Mouse (Mus musculus) G1E (cell line): Measurements from ENCODE around the gene Stx18. TPM values are rescaled to one million over a fixed set of nuclear protein-coding genes. Genes with fewer than 3 reads are reported as not detected.
A peak's percentile ranks its signal among the peaks of the same experiment; 100 is the strongest.

Experiments used
- ATAC-seq: 2 replicates; pipeline ENCODE4 v1.8.0; 2016; ENCODE audit warnings: mild to moderate bottlenecking; ENCODE audit not compliant: insufficient number of reproducible peaks, poor library complexity, low FRiP score, severe bottlenecking; ENCODE audit errors: extremely low read depth
- DNase-seq: peaks from one replicate; pipeline ENCODE4 v3.0.0; 2012; ENCODE audit warnings: low spot score
- H3K27me3 ChIP-seq: 2 replicates; pipeline ENCODE4 v1.6.1; 2012; ENCODE audit warnings: mild to moderate bottlenecking, low read length, inconsistent platforms; ENCODE audit not compliant: insufficient read depth
- H3K36me3 ChIP-seq: replicated peaks from 2 replicates; pipeline ENCODE3; 2012; ENCODE audit warnings: mild to moderate bottlenecking, inconsistent platforms
- H3K4me1 ChIP-seq: 2 replicates; pipeline ENCODE4 v1.6.1; 2012; ENCODE audit warnings: low read depth, low read length, inconsistent platforms, mixed read lengths; ENCODE audit not compliant: insufficient read depth
- H3K4me3 ChIP-seq: 2 replicates; pipeline ENCODE4 v1.5.1; 2012; ENCODE audit warnings: low read depth, mild to moderate bottlenecking, inconsistent platforms, low read length, moderate library complexity, mixed read lengths
- H3K9me3 ChIP-seq: replicated peaks from 2 replicates; pipeline ENCODE4 v1.6.1; 2012; ENCODE audit warnings: inconsistent platforms
- CTCF ChIP-seq: IDR thresholded peaks from 2 replicates; pipeline ENCODE4 v1.5.1; 2012; ENCODE audit warnings: low read depth, low read length, inconsistent platforms, mixed read lengths
- GATA1 ChIP-seq: IDR thresholded peaks from 2 replicates; pipeline ENCODE4 v1.6.1; 2012; ENCODE audit warnings: borderline replicate concordance, low read length, inconsistent platforms, mixed read lengths
- GATA2 ChIP-seq: IDR thresholded peaks from 2 replicates; pipeline ENCODE4 v1.6.1; 2012; ENCODE audit warnings: low read depth, low read length, inconsistent platforms, borderline replicate concordance
- POLR2AphosphoS5 ChIP-seq: IDR thresholded peaks from 2 replicates; pipeline ENCODE4 v1.6.1; 2012; ENCODE audit warnings: low read depth, low read length, inconsistent platforms; ENCODE audit not compliant: insufficient replicate concordance
- TAL1 ChIP-seq: conservative IDR thresholded peaks from 2 replicates; pipeline ENCODE4 v1.6.1; 2012; ENCODE audit warnings: low read depth, low read length, inconsistent platforms, mixed read lengths
- polyA plus RNA-seq: library from polyadenylated mRNA; stranded (reverse); fragments of >175 nt; gene quantifications from 2 replicates; pipeline ENCODE4 v1.2.3, GENCODE M21; 2012
- total RNA-seq, 2 experiments: library from RNA; stranded (forward) in 1 of 2; stranded (reverse) in 1 of 2; fragments of 200-1000 nt in 1 of 2; fragments of >200 nt in 1 of 2; fragmentation: Nextera tagmentation in 1 of 2; gene quantifications; 2 replicates each; pipeline ENCODE4 v1.2.3; 2014 to 2017

Gene Stx18
- 30.3 and 32.7 TPM in 2 replicates for total RNA-seq (2014; fragmentation: Nextera tagmentation)
- 35.5 and 38.4 TPM in 2 replicates for total RNA-seq (2017)
- polyA plus RNA-seq = 20.3 and 21.9 TPM in 2 replicates

- DNase-seq (peak; percentile 78), ATAC-seq (peak; percentile 97)
- TF ChIP-seq CTCF = no peak
- no peak for TF ChIP-seq POLR2AphosphoS5
- no peak for TF ChIP-seq TAL1
- TF ChIP-seq GATA1 = no peak
- TF ChIP-seq GATA2 = no peak
- peak within 1 kb of the TSS; percentile 91 for H3K4me3 ChIP-seq
- H3K4me1 ChIP-seq = peaks cover 19% of the 10 kb centered on the region
- no peaks in the 10 kb centered on the region for H3K27me3 ChIP-seq
- H3K9me3 ChIP-seq = no peaks in the 10 kb centered on the region
- H3K36me3 ChIP-seq = peaks cover 21% of the 10 kb centered on the region
These were observed at the start of gene Stx18 for GRCm38 (mm10) chr5:38038710-38039592. Gene Stx18, plus strand, starts transcription at chr5:38038742.

GRCm38 (mm10) chr5:37992346-37992745 is 46.2 kb upstream of the Stx18 start:
- Histone ChIP-seq H3K9me3 (no peaks in the 10 kb centered on the region), H3K36me3 (no peaks in the 10 kb centered on the region), H3K4me3 (no peak overlapping the region), H3K4me1 (no peaks in the 10 kb centered on the region), H3K27me3 (peaks cover 3% of the 10 kb centered on the region; the same call in 1 of the 2 replicates)
- TF ChIP-seq TAL1 (no peak), GATA2 (no peak), GATA1 (no peak), POLR2AphosphoS5 (no peak), CTCF (no peak)
- no peak for ATAC-seq
- DNase-seq = no peak

GRCm38 (mm10) chr5:37998805-37999204 is 39.7 kb upstream of the Stx18 start:
- Histone ChIP-seq H3K4me1 (no peaks in the 10 kb centered on the region), H3K9me3 (no peaks in the 10 kb centered on the region), H3K36me3 (no peaks in the 10 kb centered on the region), H3K4me3 (no peak overlapping the region), H3K27me3 (peaks cover 7% of the 10 kb centered on the region; the same call in 1 of the 2 replicates)
- TF ChIP-seq GATA2 = no peak
- TF ChIP-seq GATA1 = no peak
- TF ChIP-seq TAL1 = no peak
- TF ChIP-seq CTCF = no peak
- no peak for TF ChIP-seq POLR2AphosphoS5
- ATAC-seq = no peak
- DNase-seq = no peak

GRCm38 (mm10) chr5:38002573-38002972 is 36.0 kb upstream of the Stx18 start:
- no peaks in the 10 kb centered on the region for H3K36me3 ChIP-seq
- H3K9me3 ChIP-seq = no peaks in the 10 kb centered on the region
- no peak for TF ChIP-seq GATA1
- no peak overlapping the region for H3K4me3 ChIP-seq
- no peak for ATAC-seq
- peaks cover 3% of the 10 kb centered on the region for H3K4me1 ChIP-seq
- no peak for DNase-seq
- peaks cover 7% of the 10 kb centered on the region; the same call in 1 of the 2 replicates for H3K27me3 ChIP-seq

GRCm38 (mm10) chr5:38004746-38005145 is 33.8 kb upstream of the Stx18 start:
- Histone ChIP-seq H3K4me3 (no peak overlapping the region), H3K36me3 (no peaks in the 10 kb centered on the region), H3K27me3 (peaks cover 7% of the 10 kb centered on the region; the same call in 1 of the 2 replicates), H3K9me3 (no peaks in the 10 kb centered on the region), H3K4me1 (peaks cover 3% of the 10 kb centered on the region)
- ATAC-seq = no peak
- TF ChIP-seq CTCF (no peak), TAL1 (no peak), GATA1 (no peak), GATA2 (no peak), POLR2AphosphoS5 (no peak)
- DNase-seq = no peak

GRCm38 (mm10) chr5:38006415-38007347 is 31.9 kb upstream of the Stx18 start:
- Histone ChIP-seq H3K4me1 (peaks cover 3% of the 10 kb centered on the region), H3K27me3 (no peaks in the 10 kb centered on the region), H3K9me3 (no peaks in the 10 kb centered on the region), H3K4me3 (no peak overlapping the region), H3K36me3 (no peaks in the 10 kb centered on the region)
- ATAC-seq (no peak), DNase-seq (no peak)
- no peak for TF ChIP-seq CTCF
- no peak for TF ChIP-seq GATA1
- TF ChIP-seq POLR2AphosphoS5 = no peak
- TF ChIP-seq TAL1 = no peak
- TF ChIP-seq GATA2 = no peak
